Mouse (Mus musculus) ES-Bruce4 (cell line): ENCODE results near the gene Slc7a14.

Source experiments
- CTCF ChIP-seq: IDR thresholded peaks from one replicate; pipeline ENCODE4 v1.8.1; 2011; ENCODE audit warnings: low read depth, low read length
- EP300 ChIP-seq: IDR thresholded peaks from 2 replicates; pipeline ENCODE4 v1.6.1; 2011; ENCODE audit warnings: low read depth, low read length; ENCODE audit not compliant: insufficient read depth
- POLR2A ChIP-seq: IDR thresholded peaks from one replicate; pipeline ENCODE4 v1.8.1; 2011; ENCODE audit warnings: low read length; ENCODE audit not compliant: insufficient read depth

- TF ChIP-seq CTCF (no peak), POLR2A (no peak), EP300 (no peak)
Observed at GRCm38 (mm10) chr3:31205167-31205566, 105.0 kb downstream of the Slc7a14 start.
